ENCODE assay signal across 8 mouse cellular contexts in the genomic region with DNA sequence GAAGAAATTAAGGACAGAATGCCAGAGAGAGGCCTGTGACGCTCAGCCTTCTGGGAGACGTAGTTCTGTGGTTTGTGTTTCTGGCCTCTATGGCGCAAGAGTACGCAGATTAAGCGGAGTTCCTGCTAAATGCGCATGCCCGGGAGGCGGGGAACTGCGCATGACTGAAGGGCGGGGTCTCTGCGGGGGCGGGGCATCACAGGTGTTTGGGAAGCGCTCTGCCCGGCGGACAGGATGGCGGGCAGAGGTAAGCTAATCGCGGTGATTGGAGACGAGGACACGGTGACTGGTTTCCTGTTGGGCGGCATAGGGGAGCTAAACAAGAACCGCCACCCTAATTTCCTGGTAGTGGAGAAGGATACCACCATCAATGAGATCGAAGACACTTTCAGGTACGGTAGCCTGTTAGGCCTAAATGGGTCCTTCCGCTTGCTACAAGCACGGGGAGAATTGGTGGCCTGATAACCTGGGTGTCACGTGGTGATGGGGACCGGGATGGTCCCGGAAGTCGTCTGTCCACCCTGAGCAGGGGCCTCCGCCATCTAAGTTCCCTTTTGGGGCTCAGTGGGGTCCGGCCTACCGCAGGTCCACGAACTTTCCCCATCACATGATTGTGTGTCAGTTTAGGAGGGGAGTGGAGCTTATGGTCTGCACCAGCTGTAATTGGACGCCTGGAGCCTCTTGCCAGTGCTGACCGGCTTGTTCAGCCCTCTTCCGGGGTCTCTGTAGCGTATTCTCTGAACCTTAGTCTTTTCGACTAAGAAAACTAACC. TPM values are rescaled to one million over a fixed set of nuclear protein-coding genes. Genes with fewer than 3 reads are reported as not detected.
A peak's percentile ranks its signal among the peaks of the same experiment; 100 is the strongest.
DNase-seq lines count a peak whose midpoint lies in the region; ATAC-seq and TF ChIP-seq lines count a peak whose summit lies in the region.

A gene (plus strand): TSS at position 136 of the 772 bp plus-strand sequence.

- H3K27ac ChIP-seq in ES-Bruce4 (ENCODE audit: insufficient read depth, low read length) = peak within 1 kb of the TSS; percentile 28; the same call in 1 of the 2 replicates
- peak within 1 kb of the TSS; percentile 31; the same call in 1 of the 2 replicates for H3K27ac ChIP-seq in forebrain, embryonic 13.5 days
- H3K27ac ChIP-seq in liver, postnatal 0 days (ENCODE audit: low read depth) = peak within 1 kb of the TSS; percentile 82
- peak within 1 kb of the TSS; percentile 66 for H3K27ac ChIP-seq in neural tube, embryonic 14.5 days (ENCODE audit: low read depth, low read length)

- H3K4me3 ChIP-seq in ES-Bruce4 (ENCODE audit: low read depth, low read length) = peak within 1 kb of the TSS; percentile 83
- peak within 1 kb of the TSS; percentile 79 for H3K4me3 ChIP-seq in forebrain, embryonic 13.5 days
- H3K4me3 ChIP-seq in liver, postnatal 0 days (ENCODE audit: low read depth, low read length) = peak within 1 kb of the TSS; percentile 63
- peak within 1 kb of the TSS; percentile 68 for H3K4me3 ChIP-seq in neural tube, embryonic 14.5 days (ENCODE audit: low read depth, low read length)

- H3K9ac ChIP-seq in ES-Bruce4 (ENCODE audit: low read depth, poor library complexity, severe bottlenecking) = peak within 1 kb of the TSS; percentile 54
- H3K9ac ChIP-seq in forebrain, embryonic 13.5 days = peak within 1 kb of the TSS; percentile 78
- peak within 1 kb of the TSS; percentile 69 for H3K9ac ChIP-seq in liver, postnatal 0 days (replicated peaks)
- peak within 1 kb of the TSS; percentile 63 for H3K9ac ChIP-seq in neural tube, embryonic 14.5 days (replicated peaks; ENCODE audit: low read depth, low read length)

- no peak for TF ChIP-seq CTCF in ES-Bruce4 (IDR thresholded peaks at IDR 0.05; ENCODE audit: low read depth, low read length)
- TF ChIP-seq CTCF in liver, postnatal 0 days (IDR thresholded peaks at IDR 0.05; ENCODE audit: low read depth) = no peak

- H3K4me2 ChIP-seq in forebrain, embryonic 13.5 days = peak within 1 kb of the TSS; percentile 83
- H3K4me2 ChIP-seq in liver, postnatal 0 days (ENCODE audit: low read depth, low read length) = peak within 1 kb of the TSS; percentile 75
- peak within 1 kb of the TSS; percentile 72 for H3K4me2 ChIP-seq in neural tube, embryonic 14.5 days (ENCODE audit: low read depth, low read length)

- under 1% methylated on average over 39 of the region's 39 CpGs for WGBS in forebrain, embryonic 13.5 days
- WGBS in large intestine, adult 2 months = under 1% methylated on average over 39 of the region's 39 CpGs
- 1% methylated on average over 39 of the region's 39 CpGs for WGBS in liver, postnatal 0 days (ENCODE audit: insufficient replicate concordance)
- under 1% methylated on average over 39 of the region's 39 CpGs for whole genome bisulfite sequencing in neural tube, embryonic 14.5 days

- peak; percentile 95 for ATAC-seq in cerebellum, adult (ENCODE audit: insufficient number of reproducible peaks, low FRiP score, low TSS enrichment)
- peak; percentile 97 for ATAC-seq in forebrain, embryonic 13.5 days
- ATAC-seq in liver, postnatal 0 days = peak; percentile 94
- peak; percentile 95 for ATAC-seq in neural tube, embryonic 14.5 days (ENCODE audit: low read depth)

- H3K36me3 ChIP-seq in ES-Bruce4 (ENCODE audit: control insufficient read depth, insufficient read depth, low read length, poor library complexity, severe bottlenecking) = peaks cover 4% of the 10 kb centered on the region; the same call in 1 of the 2 replicates
- peaks cover 21% of the 10 kb centered on the region for H3K36me3 ChIP-seq in forebrain, embryonic 13.5 days (ENCODE audit: poor library complexity, severe bottlenecking)
- H3K36me3 ChIP-seq in liver, postnatal 0 days (replicated peaks; ENCODE audit: insufficient read depth, low read length) = peaks cover 11% of the 10 kb centered on the region
- peaks cover 11% of the 10 kb centered on the region; the same call in 1 of the 2 replicates for H3K36me3 ChIP-seq in neural tube, embryonic 14.5 days (ENCODE audit: control insufficient read depth, insufficient read depth, low read length)

- TF ChIP-seq POLR2A in ES-Bruce4 (IDR thresholded peaks at IDR 0.05; ENCODE audit: insufficient read depth, low read length) = no peak

- intact Hi-C loops in heart, postnatal 10 days (cut with DNase I) = no loop called here

- H3K27me3 ChIP-seq in ES-Bruce4 (ENCODE audit: control insufficient read depth, insufficient read depth, low read length, poor library complexity, severe bottlenecking) = no peaks in the 10 kb centered on the region
- H3K27me3 ChIP-seq in forebrain, embryonic 13.5 days = peaks cover 4% of the 10 kb centered on the region; the same call in 1 of the 2 replicates
- no peaks in the 10 kb centered on the region for H3K27me3 ChIP-seq in liver, postnatal 0 days (ENCODE audit: insufficient read depth, low read length)
- H3K27me3 ChIP-seq in neural tube, embryonic 14.5 days (ENCODE audit: control insufficient read depth, insufficient read depth, low read length) = no peaks in the 10 kb centered on the region

- peak; percentile 94 to 95 for DNase-seq in heart, postnatal 10 days
- peak; percentile 84 for DNase-seq in large intestine, adult 2 months (ENCODE audit: low read depth, low spot score)
- DNase-seq in liver, postnatal 0 days = peak; percentile 96
- DNase-seq in testis, postnatal 10 days (ENCODE audit: low spot score) = peak; percentile 97

- H3K4me1 ChIP-seq in ES-Bruce4 (ENCODE audit: control insufficient read depth, insufficient read depth, low read length) = no peaks in the 10 kb centered on the region
- H3K4me1 ChIP-seq in forebrain, embryonic 13.5 days = peaks cover 13% of the 10 kb centered on the region
- H3K4me1 ChIP-seq in liver, postnatal 0 days (ENCODE audit: insufficient read depth) = peaks cover 12% of the 10 kb centered on the region
- peaks cover 9% of the 10 kb centered on the region for H3K4me1 ChIP-seq in neural tube, embryonic 14.5 days (ENCODE audit: control insufficient read depth, insufficient read depth, low read length)

- H3K9me3 ChIP-seq in ES-Bruce4 (replicated peaks; ENCODE audit: control insufficient read depth, insufficient read depth, low read length, poor library complexity, severe bottlenecking) = no peaks in the 10 kb centered on the region
- no peaks in the 10 kb centered on the region for H3K9me3 ChIP-seq in forebrain, embryonic 13.5 days (replicated peaks)
- no peaks in the 10 kb centered on the region for H3K9me3 ChIP-seq in liver, postnatal 0 days (ENCODE audit: low read length)
- no peaks in the 10 kb centered on the region for H3K9me3 ChIP-seq in neural tube, embryonic 14.5 days (ENCODE audit: control insufficient read depth, low read length)

- TF ChIP-seq EP300 in ES-Bruce4 (IDR thresholded peaks at IDR 0.05; ENCODE audit: insufficient read depth, low read depth, low read length) = no peak
- TF ChIP-seq EP300 in liver, postnatal 0 days (IDR thresholded peaks at IDR 0.05; ENCODE audit: low read depth) = no peak; the same call in 1 of the 2 replicates

RNA-seq across cellular contexts. Expression of the gene that starts here (rescaled TPM):
- polyA plus RNA-seq in ES-Bruce4 (2011; ENCODE audit: insufficient read depth, insufficient read length, low read depth, missing spikeins) = 142 and 143 TPM in 2 replicates
- polyA plus RNA-seq in forebrain, embryonic 13.5 days (2015; fragmentation: Nextera tagmentation; extraction: Ambion mirVana) = 289 and 294 TPM in 2 replicates
- 100 to 1,000 TPM; 118 to 124 TPM for total RNA-seq in heart, postnatal 10 days (2021)
- 288 and 318 TPM in 2 replicates for polyA plus RNA-seq in large intestine, adult 2 months (2012; rRNA removed)
- polyA plus RNA-seq in liver, postnatal 0 days (2015; fragmentation: Nextera tagmentation; extraction: Ambion mirVana) = 165 and 170 TPM in 2 replicates
- 281 and 350 TPM in 2 replicates for polyA plus RNA-seq in neural tube, embryonic 14.5 days (2014; fragmentation: Nextera tagmentation; extraction: Ambion mirVana)

Comparison
In these comparisons a context has a peak if more than half of its experiments do, and no peak if none do; other contexts are left out.
1. Peak in every context shown above with its lines: DNase-seq, ATAC-seq, H3K4me3 ChIP-seq and H3K27ac ChIP-seq.
2. H3K27ac ChIP-seq: peak in every context shown above with its lines; median percentile 82 in liver, postnatal 0 days; 66 in neural tube, embryonic 14.5 days; 31 in forebrain, embryonic 13.5 days; 28 in ES-Bruce4.